In genomic region chr4:104218765-104219164, GRCm38 (mm10) we compare ENCODE assay signal across 15 mouse cellular contexts.
DNase-seq lines count a peak whose midpoint lies in the region; ATAC-seq lines count a peak whose summit lies in the region.
"Had no signal": no experiment of that assay in that cellular context is flagged by ENCODE, and none has a peak within 500 bp of the region (broad histone marks: within the 10 kb centered on the region; RNA-seq: fewer than 3 reads in every experiment).

No protein-coding gene starts in this region.

- H3K9me3 ChIP-seq in hindbrain, embryonic 16.5 days (ENCODE audit: control insufficient read depth, low read length): no peaks in the 10 kb centered on the region
- no peaks in the 10 kb centered on the region for H3K9me3 ChIP-seq in hindbrain, embryonic 10.5 days
- H3K9me3 ChIP-seq in intestine, embryonic 16.5 days (ENCODE audit: control insufficient read depth, low read length): no peaks in the 10 kb centered on the region
- H3K9me3 ChIP-seq: embryonic facial prominence, embryonic 15.5 days; stomach, embryonic 15.5 days had no signal

- no peak overlapping the region for H3K27ac ChIP-seq in hindbrain, embryonic 16.5 days (ENCODE audit: low read depth, low read length)
- no peak overlapping the region for H3K27ac ChIP-seq in hindbrain, embryonic 10.5 days
- no peak overlapping the region for H3K27ac ChIP-seq in intestine, embryonic 16.5 days (ENCODE audit: low read length)
- H3K27ac ChIP-seq: embryonic facial prominence, embryonic 15.5 days; stomach, embryonic 15.5 days had no signal

- H3K27me3 ChIP-seq in hindbrain, embryonic 16.5 days (replicated peaks; ENCODE audit: control insufficient read depth, insufficient read depth, low read length): no peaks in the 10 kb centered on the region
- 0 out of 2 replicates have a peak, but pooled peaks cover 3% of the 10 kb centered on the region for H3K27me3 ChIP-seq in hindbrain, embryonic 10.5 days (ENCODE audit: insufficient read depth, poor library complexity, severe bottlenecking)
- H3K27me3 ChIP-seq in intestine, embryonic 16.5 days (replicated peaks; ENCODE audit: control insufficient read depth, insufficient read depth, low read length): no peaks in the 10 kb centered on the region
- H3K27me3 ChIP-seq: CH12.LX; embryonic facial prominence, embryonic 15.5 days; Patski; stomach, embryonic 15.5 days had no signal

- H3K4me3 ChIP-seq in hindbrain, embryonic 16.5 days (ENCODE audit: low read length): no peak overlapping the region
- no peak overlapping the region for H3K4me3 ChIP-seq in hindbrain, embryonic 10.5 days
- no peak overlapping the region for H3K4me3 ChIP-seq in intestine, embryonic 16.5 days (ENCODE audit: low read length)
- H3K4me3 ChIP-seq: embryonic facial prominence, embryonic 15.5 days; stomach, embryonic 15.5 days had no signal

- no peak overlapping the region for H3K4me2 ChIP-seq in hindbrain, embryonic 16.5 days (ENCODE audit: low read length)
- no peak overlapping the region for H3K4me2 ChIP-seq in intestine, embryonic 16.5 days (ENCODE audit: low read depth, low read length)
- H3K4me2 ChIP-seq: embryonic facial prominence, embryonic 15.5 days; stomach, embryonic 15.5 days had no signal

- H3K4me1 ChIP-seq in hindbrain, embryonic 16.5 days (ENCODE audit: control insufficient read depth, insufficient read depth, low read depth, low read length): peaks cover 7% of the 10 kb centered on the region
- peaks cover 28% of the 10 kb centered on the region for H3K4me1 ChIP-seq in hindbrain, embryonic 10.5 days (replicated peaks)
- H3K4me1 ChIP-seq in intestine, embryonic 16.5 days (ENCODE audit: control insufficient read depth, insufficient read depth, low read length): no peaks in the 10 kb centered on the region
- H3K4me1 ChIP-seq: embryonic facial prominence, embryonic 15.5 days; stomach, embryonic 15.5 days had no signal

- no peak for DNase-seq in hindbrain, embryonic 10.5 days (ENCODE audit: low spot score)
- DNase-seq in lung, postnatal 10 days: peak; percentile 2
- no peak for DNase-seq in lung, postnatal 14 days
- peak; percentile 36 for DNase-seq in large intestine, adult 2 months (ENCODE audit: low read depth, low spot score)
- DNase-seq in urinary bladder, adult 18-20 months (ENCODE audit: low spot score in 2 of 2): no peak
- DNase-seq: cerebellum, adult 11 months; heart, postnatal 36 days; lung, adult 2 months had no signal

- H3K36me3 ChIP-seq in hindbrain, embryonic 16.5 days (ENCODE audit: control insufficient read depth, insufficient read depth, low read length): no peaks in the 10 kb centered on the region
- H3K36me3 ChIP-seq in hindbrain, embryonic 10.5 days: no peaks in the 10 kb centered on the region
- no peaks in the 10 kb centered on the region for H3K36me3 ChIP-seq in intestine, embryonic 16.5 days (ENCODE audit: control insufficient read depth, insufficient read depth, low read length)
- H3K36me3 ChIP-seq: embryonic facial prominence, embryonic 15.5 days; stomach, embryonic 15.5 days had no signal

- no peak overlapping the region for H3K9ac ChIP-seq in hindbrain, embryonic 16.5 days (ENCODE audit: low read depth, low read length)
- no peak overlapping the region for H3K9ac ChIP-seq in intestine, embryonic 16.5 days (ENCODE audit: low read depth, low read length)
- H3K9ac ChIP-seq: embryonic facial prominence, embryonic 15.5 days; stomach, embryonic 15.5 days had no signal

- 0 out of 2 replicates have a peak, but pooled peaks have one; percentile 48 for ATAC-seq in hindbrain, embryonic 16.5 days
- ATAC-seq in intestine, embryonic 16.5 days: peak; percentile 53; the same call in 1 of the 2 replicates
- no peak for ATAC-seq in granulocyte monocyte progenitor cell, adult 5-6 weeks (replicated peaks; ENCODE audit: poor library complexity, severe bottlenecking)
- ATAC-seq: Patski had no signal

- 51% methylated on average over 6 of the region's 6 CpGs for WGBS in hindbrain, embryonic 16.5 days
- WGBS in hindbrain, embryonic 10.5 days: 71% methylated on average over 6 of the region's 6 CpGs
- 52% methylated on average over 6 of the region's 6 CpGs for WGBS in intestine, embryonic 16.5 days
- WGBS in large intestine, adult 2 months: 28% methylated on average over 6 of the region's 6 CpGs

Comparison
In these comparisons a context has a peak if more than half of its experiments do, and no peak if none do; other contexts are left out.
1. DNase-seq: peak in lung, postnatal 10 days (single experiment) and large intestine, adult 2 months (single experiment); none in hindbrain, embryonic 10.5 days (single experiment), lung, postnatal 14 days (single experiment) and urinary bladder, adult 18-20 months (0 of 2).